Mouse (Mus musculus) monocyte, adult 5-6 weeks (primary cell): Measurements from ENCODE around the gene Coa4. TPM values are rescaled to one million over a fixed set of nuclear protein-coding genes. Genes with fewer than 3 reads are reported as not detected.

Source experiments
- ATAC-seq: fragments of 153-309, 156-312 bp; replicated peaks from 2 replicates; pipeline ENCODE4 v1.8.0; 2017; ENCODE audit warnings: mild to moderate bottlenecking; ENCODE audit not compliant: low TSS enrichment, insufficient number of reproducible peaks, severe bottlenecking, poor library complexity, low FRiP score
- total RNA-seq: library from RNA; stranded (forward); fragments of 200-1000, 200-491, 200-594 nt; gene quantifications from 3 replicates; pipeline ENCODE4 v1.2.3, GENCODE M21; 2017

Gene Coa4
- 6.1 to 12.5 TPM (median 7.5 TPM) in 3 replicates for total RNA-seq

- peak; percentile 98 for ATAC-seq
Observed at GRCm38 (mm10) chr7:100536804-100537518, at the start of gene Coa4. Gene Coa4, plus strand, starts transcription at chr7:100537071.

DNA sequence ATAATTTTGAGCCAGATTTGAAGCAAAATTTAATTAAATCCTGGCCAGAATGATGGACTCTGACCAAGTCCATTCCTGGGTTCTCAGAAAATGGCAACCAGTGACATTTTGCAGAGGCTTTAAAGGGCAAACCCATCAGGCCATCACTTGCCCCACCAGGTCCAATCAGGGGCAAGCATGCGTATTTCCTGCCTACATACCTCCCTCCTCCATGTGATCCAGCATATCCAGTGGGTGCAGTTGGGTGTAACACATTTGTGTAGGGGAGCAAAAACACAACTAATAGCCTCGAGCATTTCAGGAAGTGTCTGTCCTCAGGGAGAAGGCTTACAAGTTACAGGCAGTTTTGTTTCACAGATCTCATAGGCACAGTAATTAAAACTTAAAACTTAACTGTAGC, 49.6 kb upstream of the Coa4 start:
- ATAC-seq, result peak; percentile 91

GRCm38 (mm10) chr7:100488474-100489048, 48.3 kb upstream of the Coa4 start:
- ATAC-seq, result no peak

GRCm38 (mm10) chr7:100492391-100493116, 44.3 kb upstream of the Coa4 start:
- no peak for ATAC-seq

DNA sequence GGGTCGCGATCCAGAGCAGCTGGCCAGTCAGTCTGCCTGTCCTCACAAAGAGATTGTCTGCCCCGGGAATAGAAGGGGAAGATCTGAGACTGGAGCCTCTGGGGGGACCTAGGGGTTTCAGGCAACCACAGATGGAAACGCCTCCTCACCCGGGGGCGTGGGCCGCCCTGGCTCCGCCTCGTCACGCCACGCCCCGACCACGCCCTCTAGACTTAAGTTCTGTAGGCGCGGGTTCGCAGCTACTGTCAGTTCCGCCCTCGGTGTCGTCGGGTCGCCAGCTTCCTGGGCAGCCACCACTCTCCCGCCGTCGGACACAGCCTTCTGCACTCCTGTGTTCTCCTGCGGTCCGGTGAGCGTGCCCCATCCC, 43.8 kb upstream of the Coa4 start, which contains the start of gene Ucp2:
Gene Ucp2 (plus strand): TSS at position 221 of the 367 bp plus-strand sequence.
- ATAC-seq, result peak; percentile 66

DNA sequence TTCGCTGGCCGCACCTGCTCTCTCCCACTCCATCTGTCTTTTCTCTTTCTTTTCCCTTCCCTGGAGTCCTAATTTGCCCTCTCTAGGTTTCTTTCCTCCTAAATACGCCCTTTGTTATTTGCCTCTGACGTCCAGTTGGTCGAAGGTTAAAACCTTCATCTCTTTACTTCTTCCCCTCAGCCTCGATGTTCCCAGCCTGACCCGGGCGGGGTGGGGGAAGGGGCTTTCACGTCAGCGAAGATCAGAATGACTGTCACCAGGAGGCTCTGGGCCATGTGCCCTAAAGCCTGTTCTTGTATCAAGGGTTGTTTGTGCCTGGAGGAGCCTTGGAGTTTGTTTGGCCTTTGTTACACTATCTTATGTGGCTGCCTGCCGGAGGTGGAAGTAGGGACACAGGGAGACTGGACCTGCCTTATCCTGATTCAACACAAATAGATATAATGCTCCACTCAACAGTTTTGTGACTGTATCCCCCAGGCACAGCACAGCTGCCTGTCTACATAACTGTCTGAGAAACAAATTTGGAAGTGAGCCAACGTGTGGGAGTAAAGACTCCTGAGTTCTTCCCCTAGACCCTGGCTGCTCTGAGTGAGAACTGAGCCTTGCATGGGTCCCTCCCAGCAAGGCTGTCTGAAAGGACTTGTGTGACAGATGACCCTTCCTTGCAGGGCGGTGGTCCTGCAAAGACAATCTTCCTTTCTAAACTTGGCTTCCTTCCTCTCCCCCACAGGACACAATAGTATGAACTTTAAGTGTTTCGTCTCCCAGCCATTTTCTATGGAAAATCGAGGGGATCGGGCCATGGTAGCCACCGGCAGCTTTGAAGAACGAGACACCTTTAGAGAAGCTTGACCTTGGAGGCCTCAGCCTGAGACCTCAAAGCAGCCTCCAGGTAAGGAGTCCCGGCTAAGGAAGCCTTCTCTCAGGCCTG, 43.1 kb upstream of the Coa4 start:
- ATAC-seq, result no peak

- no peak for ATAC-seq
Observed at GRCm38 (mm10) chr7:100494415-100494831, 42.4 kb upstream of the Coa4 start.

DNA sequence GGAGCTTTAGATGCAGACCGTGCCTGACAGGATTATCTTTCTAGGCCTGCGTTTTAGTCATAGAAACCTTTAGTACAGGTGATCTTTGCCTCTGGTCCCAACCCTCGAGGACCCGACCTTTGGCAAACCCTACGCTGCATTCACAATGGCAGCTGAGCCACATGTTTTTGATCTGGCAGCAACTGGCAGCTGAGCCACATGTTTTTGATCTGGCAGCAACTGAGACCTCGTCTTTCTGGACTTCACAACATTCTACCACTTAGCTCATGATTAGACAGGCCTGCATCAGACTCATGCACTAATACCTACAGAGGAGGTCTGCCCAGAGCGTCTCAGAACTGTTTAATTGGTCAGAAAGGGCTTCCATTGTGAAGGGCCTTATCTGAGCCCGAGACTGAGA, 41.8 kb upstream of the Coa4 start:
- ATAC-seq, result no peak

GRCm38 (mm10) chr7:100495581-100496251, 41.2 kb upstream of the Coa4 start:
- ATAC-seq, result peak; percentile 75

GRCm38 (mm10) chr7:100496371-100496770, 40.5 kb upstream of the Coa4 start:
- no peak for ATAC-seq

GRCm38 (mm10) chr7:100496791-100497190, 40.1 kb upstream of the Coa4 start:
- ATAC-seq, result no peak

GRCm38 (mm10) chr7:100497402-100497801, 39.5 kb upstream of the Coa4 start:
- ATAC-seq, result no peak

DNA sequence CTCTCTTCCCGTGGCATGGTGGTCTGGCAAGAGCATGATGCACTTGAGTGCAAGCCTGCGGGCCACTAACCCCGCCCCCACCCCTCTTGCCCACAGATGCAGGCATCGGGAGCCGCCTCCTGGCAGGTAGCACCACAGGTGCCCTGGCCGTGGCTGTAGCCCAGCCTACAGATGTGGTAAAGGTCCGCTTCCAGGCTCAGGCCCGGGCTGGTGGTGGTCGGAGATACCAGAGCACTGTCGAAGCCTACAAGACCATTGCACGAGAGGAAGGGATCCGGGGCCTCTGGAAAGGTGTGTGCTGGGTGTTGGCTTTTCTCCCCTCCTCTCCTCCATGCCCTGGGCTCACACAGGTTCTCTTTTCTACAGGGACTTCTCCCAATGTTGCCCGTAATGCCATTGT, 38.9 kb upstream of the Coa4 start:
- no peak for ATAC-seq

- ATAC-seq, result no peak
Observed at GRCm38 (mm10) chr7:100499465-100499864, 37.4 kb upstream of the Coa4 start.

DNA sequence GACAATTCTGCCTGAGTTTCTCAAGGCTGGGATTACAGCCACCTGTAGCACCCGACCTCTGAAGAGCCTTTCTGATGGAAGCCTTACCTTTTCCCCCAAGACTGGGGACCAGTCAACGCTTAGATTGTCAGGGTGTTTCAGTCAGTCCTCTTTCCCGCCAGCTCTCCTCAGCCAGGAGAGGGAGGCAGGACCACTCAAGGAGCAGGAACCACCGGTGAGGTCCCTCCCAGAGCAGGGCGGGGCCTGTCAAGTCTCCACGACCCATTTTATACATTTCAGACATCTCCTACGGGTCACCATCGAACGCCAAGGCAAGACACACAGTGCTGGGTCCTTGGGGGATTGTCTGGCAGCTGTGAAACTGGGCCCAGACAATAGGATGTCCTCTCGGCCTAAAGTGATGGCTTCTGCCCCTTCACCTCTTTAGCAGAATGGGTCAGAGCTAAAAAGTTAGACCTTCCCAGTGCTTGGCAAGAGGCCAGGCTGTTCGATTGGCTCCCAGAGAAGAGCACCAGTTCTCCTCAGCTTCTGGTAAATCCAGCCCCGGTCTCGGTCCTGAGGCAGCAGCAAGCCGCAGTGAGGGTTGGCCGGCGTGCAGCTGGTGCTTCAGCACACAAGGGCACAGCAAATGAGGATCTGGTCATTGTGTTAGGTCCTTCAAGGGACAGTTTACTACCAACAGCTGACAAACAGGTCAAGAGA, 36.4 kb upstream of the Coa4 start:
- no peak for ATAC-seq

DNA sequence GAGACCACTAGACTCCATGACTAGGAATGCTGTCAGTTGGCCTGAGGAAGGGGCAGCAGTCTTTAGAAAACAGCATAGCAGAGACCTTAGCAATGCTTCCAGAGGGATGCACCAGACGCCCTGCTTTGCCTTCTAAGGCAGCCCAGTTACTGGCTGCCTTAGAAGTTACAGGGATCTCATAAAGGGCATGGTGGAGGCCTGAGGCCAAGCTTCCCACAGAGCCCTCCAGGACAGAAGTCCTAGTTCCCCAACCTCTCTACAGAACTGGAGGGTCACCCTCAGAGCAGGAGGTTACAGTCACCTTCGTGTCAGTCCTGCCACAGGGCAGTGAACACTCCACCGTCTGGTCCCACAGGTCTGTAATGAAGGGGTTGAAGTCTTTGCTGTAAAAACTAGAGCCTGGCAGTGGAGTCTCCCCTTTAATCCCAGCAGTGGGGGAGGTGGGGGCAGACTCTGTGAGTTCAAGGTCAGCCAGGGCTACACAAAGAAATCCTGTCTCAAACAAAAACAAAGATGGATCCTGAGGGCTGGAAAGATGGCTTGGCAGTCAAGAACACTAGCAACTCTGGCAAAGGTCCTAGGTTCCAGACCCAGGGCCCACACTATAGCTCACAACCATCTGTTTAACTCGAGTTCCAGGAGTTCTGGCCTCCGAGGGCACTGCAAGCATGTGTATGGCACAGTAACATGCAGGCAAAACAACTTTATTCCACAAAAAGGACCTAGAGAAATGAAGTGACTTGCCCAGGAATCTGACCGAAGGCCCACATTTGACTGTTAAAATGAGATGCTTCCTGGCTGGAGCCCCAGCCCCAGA, 35.6 kb upstream of the Coa4 start:
- no peak for ATAC-seq

GRCm38 (mm10) chr7:100501844-100502373, 35.0 kb upstream of the Coa4 start:
- ATAC-seq, result no peak
